Mouse (Mus musculus) duodenum, adult 2 months (tissue): ENCODE measurements around the gene 1810009A15Rik. TPM values are rescaled to one million over a fixed set of nuclear protein-coding genes. Genes with fewer than 3 reads are reported as not detected.

ENCODE experiments used
- polyA plus RNA-seq: library from polyadenylated mRNA; depleted of rRNA; stranded (reverse); fragments of >200 nt; gene quantifications from 2 replicates; pipeline ENCODE4 v1.2.3, GENCODE M21; 2012; ENCODE audit warnings: low replicate concordance; rRNA removed

Gene 1810009A15Rik
- polyA plus RNA-seq: 4.2 and 6.4 TPM in 2 replicates

GRCm38 (mm10) chr19:8888511-8889385, at the start of gene 1810009A15Rik, which contains the start of gene Gm49416:
Gene 1810009A15Rik (plus strand): TSS chr19:8888853.
Gene Gm49416 (plus strand): TSS chr19:8888926.

GRCm38 (mm10) chr19:8839103-8839907, 49.3 kb upstream of the 1810009A15Rik start, which contains the start of gene Gng3:
Gene Gng3 (minus strand): TSS chr19:8839194.

GRCm38 (mm10) chr19:8850402-8850901, 38.2 kb upstream of the 1810009A15Rik start, which contains the start of gene Lrrn4cl:
Gene Lrrn4cl (plus strand): TSS chr19:8850768.

GRCm38 (mm10) chr19:8871267-8872186, 17.1 kb upstream of the 1810009A15Rik start, which contains the start of gene Ubxn1:
Gene Ubxn1 (plus strand): TSS chr19:8871496.

GRCm38 (mm10) chr19:8880311-8881033, 8.2 kb upstream of the 1810009A15Rik start, which contains the start of gene Uqcc3:
Gene Uqcc3 (minus strand): TSS chr19:8880923.

GRCm38 (mm10) chr19:8883616-8884015, 5.0 kb upstream of the 1810009A15Rik start, which contains the start of the genes Lbhd1 and Gm49403:
Gene Lbhd1 (plus strand): TSS chr19:8883732.
Gene Gm49403 (plus strand): TSS chr19:8883930.

GRCm38 (mm10) chr19:8892829-8893766, 4.4 kb downstream of the 1810009A15Rik start, which contains the start of gene Ints5:
Gene Ints5 (plus strand): TSS chr19:8893005.

GRCm38 (mm10) chr19:8897865-8898495, 9.3 kb downstream of the 1810009A15Rik start, which contains the start of gene Ganab:
Gene Ganab (plus strand): TSS chr19:8898071.

GRCm38 (mm10) chr19:8920073-8920736, 31.6 kb downstream of the 1810009A15Rik start, which contains the start of gene B3gat3:
Gene B3gat3 (plus strand): TSS chr19:8920374.

GRCm38 (mm10) chr19:8929224-8930088, 40.8 kb downstream of the 1810009A15Rik start, which contains the start of the genes Rom1 and Eml3:
Gene Rom1 (minus strand): TSS chr19:8929356.
Gene Eml3 (plus strand): TSS chr19:8929552.

Other genes with a start within 250 kb of the 1810009A15Rik start
- gene Chrm1, start 225.1 kb upstream of the 1810009A15Rik start, polyA plus RNA-seq: 2.3 and 6.0 TPM in 2 replicates
- gene Slc3a2, start 165.5 kb upstream of the 1810009A15Rik start, polyA plus RNA-seq: 127 and 449 TPM in 2 replicates
- 12.4 and 17.1 TPM in 2 replicates for gene Wdr74, start 153.0 kb upstream of the 1810009A15Rik start, polyA plus RNA-seq
- not detected in 2 replicates for gene 1700092M07Rik, start 148.1 kb upstream of the 1810009A15Rik start, polyA plus RNA-seq
- 54.0 and 56.6 TPM in 2 replicates for gene Stx5a, start 147.4 kb upstream of the 1810009A15Rik start, polyA plus RNA-seq
- gene Nxf1, start 131.8 kb upstream of the 1810009A15Rik start, polyA plus RNA-seq: 22.0 and 28.9 TPM in 2 replicates
- 147 and 196 TPM in 2 replicates for gene Tmem223, start 117.9 kb upstream of the 1810009A15Rik start, polyA plus RNA-seq
- gene Tmem179b, start 114.4 kb upstream of the 1810009A15Rik start, polyA plus RNA-seq: 107 and 114 TPM in 2 replicates
- gene Taf6l, start 102.4 kb upstream of the 1810009A15Rik start, polyA plus RNA-seq: 6.5 and 12.9 TPM in 2 replicates
- 12.3 and 13.7 TPM in 2 replicates for gene Polr2g, start 90.3 kb upstream of the 1810009A15Rik start, polyA plus RNA-seq
- gene Zbtb3, start 86.3 kb upstream of the 1810009A15Rik start, polyA plus RNA-seq: 0.99 and 1.2 TPM in 2 replicates
- gene Ttc9c, start 69.5 kb upstream of the 1810009A15Rik start, polyA plus RNA-seq: 3.4 and 8.2 TPM in 2 replicates
- gene Hnrnpul2, start 68.8 kb upstream of the 1810009A15Rik start, polyA plus RNA-seq: 7.7 and 10.3 TPM in 2 replicates
- 2.3 TPM in 1 of 2 replicates, not detected in the other for gene AC129217.1, start 59.1 kb upstream of the 1810009A15Rik start, polyA plus RNA-seq
- 88.6 and 106 TPM in 2 replicates for gene Bscl2, start 51.4 kb upstream of the 1810009A15Rik start, polyA plus RNA-seq
- gene Gng3, start 49.7 kb upstream of the 1810009A15Rik start, polyA plus RNA-seq: 0.63 and 1.1 TPM in 2 replicates
- gene Lrrn4cl, start 38.1 kb upstream of the 1810009A15Rik start, polyA plus RNA-seq: 0.41 and 0.53 TPM in 2 replicates
- 81.5 and 127 TPM in 2 replicates for gene Ubxn1, start 17.4 kb upstream of the 1810009A15Rik start, polyA plus RNA-seq
- 8.7 and 9.9 TPM in 2 replicates for gene Uqcc3, start 7.9 kb upstream of the 1810009A15Rik start, polyA plus RNA-seq
- gene Lbhd1, start 5.1 kb upstream of the 1810009A15Rik start, polyA plus RNA-seq: 0.25 and 0.41 TPM in 2 replicates
- gene Gm49403, start 4.9 kb upstream of the 1810009A15Rik start, polyA plus RNA-seq: not detected in 2 replicates
- gene Gm49416, start 73 bp downstream of the 1810009A15Rik start, polyA plus RNA-seq: not detected in 2 replicates
- 16.7 and 22.1 TPM in 2 replicates for gene Ints5, start 4.2 kb downstream of the 1810009A15Rik start, polyA plus RNA-seq
- 55.3 and 67.9 TPM in 2 replicates for gene Ganab, start 9.2 kb downstream of the 1810009A15Rik start, polyA plus RNA-seq
- 78.8 and 91.5 TPM in 2 replicates for gene B3gat3, start 31.5 kb downstream of the 1810009A15Rik start, polyA plus RNA-seq
- 15.7 and 17.8 TPM in 2 replicates for gene Rom1, start 40.5 kb downstream of the 1810009A15Rik start, polyA plus RNA-seq
- gene Eml3, start 40.7 kb downstream of the 1810009A15Rik start, polyA plus RNA-seq: 32.1 and 32.8 TPM in 2 replicates
- 15.3 and 15.4 TPM in 2 replicates for gene Mta2, start 53.0 kb downstream of the 1810009A15Rik start, polyA plus RNA-seq
- gene Tut1, start 65.0 kb downstream of the 1810009A15Rik start, polyA plus RNA-seq: 12.7 and 15.2 TPM in 2 replicates
- gene Eef1g, start 78.2 kb downstream of the 1810009A15Rik start, polyA plus RNA-seq: 66.9 and 98.4 TPM in 2 replicates
- 3.3 and 9.9 TPM in 2 replicates for gene Ahnak, start 100.4 kb downstream of the 1810009A15Rik start, polyA plus RNA-seq
- not detected in 2 replicates for gene Scgb1a1, start 199.1 kb downstream of the 1810009A15Rik start, polyA plus RNA-seq
- gene Asrgl1, start 246.8 kb downstream of the 1810009A15Rik start, polyA plus RNA-seq: 0.08 and 1.2 TPM in 2 replicates